Mouse (Mus musculus): ENCODE results near the gene Cdr2l. TPM values are rescaled to one million over a fixed set of nuclear protein-coding genes. Genes with fewer than 3 reads are reported as not detected.

Cdr2l gene
- polyA plus RNA-seq, 1 experiment from 2014 or later, result 6.6 TPM

- H3K9me3 ChIP-seq (replicated peaks; ENCODE audit: control insufficient read depth, low read length), result no peaks in the 10 kb centered on the region
- H3K27me3 ChIP-seq (ENCODE audit: control insufficient read depth, insufficient read depth, low read length), result peaks cover 15% of the 10 kb centered on the region
- H3K4me1 ChIP-seq (ENCODE audit: control insufficient read depth, insufficient read depth, low read length), result peaks cover 33% of the 10 kb centered on the region
- peak overlapping the region; percentile 82 for H3K4me2 ChIP-seq (ENCODE audit: low read depth, low read length)
- peak overlapping the region; percentile 1; the same call in 1 of the 2 replicates for H3K27ac ChIP-seq (ENCODE audit: low read length)
- 35% methylated on average over 7 of the region's 7 CpGs for WGBS
- ATAC-seq (ENCODE audit: insufficient read depth, low FRiP score), result no peak
- H3K36me3 ChIP-seq (ENCODE audit: control insufficient read depth, insufficient read depth, low read length), result no peaks in the 10 kb centered on the region
- peak overlapping the region; percentile 77 for H3K9ac ChIP-seq (ENCODE audit: low read length)
- peak overlapping the region; percentile 63 for H3K4me3 ChIP-seq (replicated peaks; ENCODE audit: low read length)
These were observed 15.5 kb upstream of the Cdr2l start for GRCm38 (mm10) chr11:115366039-115366705.

- 5% methylated on average over 28 of the region's 28 CpGs for WGBS
- H3K9me3 ChIP-seq (replicated peaks; ENCODE audit: control insufficient read depth, low read length), result no peaks in the 10 kb centered on the region
- H3K4me3 ChIP-seq (replicated peaks; ENCODE audit: low read length), result peak overlapping the region; percentile 63
- no peak for ATAC-seq (ENCODE audit: insufficient read depth, low FRiP score)
- peak overlapping the region; percentile 82 for H3K4me2 ChIP-seq (ENCODE audit: low read depth, low read length)
- H3K27ac ChIP-seq (ENCODE audit: low read length), result peak overlapping the region; percentile 62
- H3K36me3 ChIP-seq (ENCODE audit: control insufficient read depth, insufficient read depth, low read length), result no peaks in the 10 kb centered on the region
- peak overlapping the region; percentile 77 for H3K9ac ChIP-seq (ENCODE audit: low read length)
- peaks cover 33% of the 10 kb centered on the region for H3K4me1 ChIP-seq (ENCODE audit: control insufficient read depth, insufficient read depth, low read length)
- H3K27me3 ChIP-seq (ENCODE audit: control insufficient read depth, insufficient read depth, low read length), result peaks cover 15% of the 10 kb centered on the region
These were observed 14.9 kb upstream of the Cdr2l start for GRCm38 (mm10) chr11:115366706-115367394.

- under 1% methylated on average over 39 of the region's 39 CpGs for WGBS
- H3K36me3 ChIP-seq (ENCODE audit: control insufficient read depth, insufficient read depth, low read length), result no peaks in the 10 kb centered on the region
- peak within 1 kb of the TSS; percentile 77 for H3K9ac ChIP-seq (ENCODE audit: low read length)
- peaks cover 33% of the 10 kb centered on the region for H3K4me1 ChIP-seq (ENCODE audit: control insufficient read depth, insufficient read depth, low read length)
- peak within 1 kb of the TSS; percentile 82 for H3K4me2 ChIP-seq (ENCODE audit: low read depth, low read length)
- peak within 1 kb of the TSS; percentile 63 for H3K4me3 ChIP-seq (replicated peaks; ENCODE audit: low read length)
- H3K27me3 ChIP-seq (ENCODE audit: control insufficient read depth, insufficient read depth, low read length), result peaks cover 15% of the 10 kb centered on the region
- no peaks in the 10 kb centered on the region for H3K9me3 ChIP-seq (replicated peaks; ENCODE audit: control insufficient read depth, low read length)
- H3K27ac ChIP-seq (ENCODE audit: low read length), result peak within 1 kb of the TSS; percentile 62
- ATAC-seq (ENCODE audit: insufficient read depth, low FRiP score), result peak; percentile 75
These were observed 14.2 kb upstream of the Cdr2l start, which contains the start of gene Hid1 for GRCm38 (mm10) chr11:115367395-115367944. TSS of gene Hid1 (minus strand) at chr11:115367756.

GRCm38 (mm10) chr11:115370368-115370767, 11.3 kb upstream of the Cdr2l start:
- H3K9me3 ChIP-seq (replicated peaks; ENCODE audit: control insufficient read depth, low read length), result no peaks in the 10 kb centered on the region
- no peak overlapping the region for H3K4me3 ChIP-seq (replicated peaks; ENCODE audit: low read length)
- ATAC-seq (ENCODE audit: insufficient read depth, low FRiP score), result no peak
- peaks cover 28% of the 10 kb centered on the region for H3K27me3 ChIP-seq (ENCODE audit: control insufficient read depth, insufficient read depth, low read length)
- H3K4me1 ChIP-seq (ENCODE audit: control insufficient read depth, insufficient read depth, low read length), result peaks cover 25% of the 10 kb centered on the region
- no peaks in the 10 kb centered on the region for H3K36me3 ChIP-seq (ENCODE audit: control insufficient read depth, insufficient read depth, low read length)
- WGBS, result 52% methylated on average over 7 of the region's 7 CpGs
- no peak overlapping the region for H3K9ac ChIP-seq (ENCODE audit: low read length)
- no peak overlapping the region for H3K27ac ChIP-seq (ENCODE audit: low read length)
- H3K4me2 ChIP-seq (ENCODE audit: low read depth, low read length), result no peak overlapping the region

- no peaks in the 10 kb centered on the region for H3K9me3 ChIP-seq (replicated peaks; ENCODE audit: control insufficient read depth, low read length)
- no peak overlapping the region for H3K4me2 ChIP-seq (ENCODE audit: low read depth, low read length)
- no peak for ATAC-seq (ENCODE audit: insufficient read depth, low FRiP score)
- peaks cover 18% of the 10 kb centered on the region for H3K4me1 ChIP-seq (ENCODE audit: control insufficient read depth, insufficient read depth, low read length)
- no peak overlapping the region for H3K27ac ChIP-seq (ENCODE audit: low read length)
- peaks cover 27% of the 10 kb centered on the region for H3K27me3 ChIP-seq (ENCODE audit: control insufficient read depth, insufficient read depth, low read length)
- H3K9ac ChIP-seq (ENCODE audit: low read length), result no peak overlapping the region
- H3K4me3 ChIP-seq (replicated peaks; ENCODE audit: low read length), result no peak overlapping the region
- H3K36me3 ChIP-seq (ENCODE audit: control insufficient read depth, insufficient read depth, low read length), result no peaks in the 10 kb centered on the region
- WGBS, result 53% methylated on average over 8 of the region's 8 CpGs
These were observed 10.4 kb upstream of the Cdr2l start for GRCm38 (mm10) chr11:115371354-115371753.

- peak; percentile 65; the same call in 1 of the 2 replicates for ATAC-seq (ENCODE audit: insufficient read depth, low FRiP score)
- WGBS, result 53% methylated on average over 1 of the region's 1 CpGs
- H3K9me3 ChIP-seq (replicated peaks; ENCODE audit: control insufficient read depth, low read length), result no peaks in the 10 kb centered on the region
- H3K9ac ChIP-seq (ENCODE audit: low read length), result no peak overlapping the region
- H3K4me3 ChIP-seq (replicated peaks; ENCODE audit: low read length), result no peak overlapping the region
- H3K4me1 ChIP-seq (ENCODE audit: control insufficient read depth, insufficient read depth, low read length), result peaks cover 13% of the 10 kb centered on the region
- H3K27me3 ChIP-seq (ENCODE audit: control insufficient read depth, insufficient read depth, low read length), result peaks cover 20% of the 10 kb centered on the region
- no peak overlapping the region for H3K27ac ChIP-seq (ENCODE audit: low read length)
- H3K4me2 ChIP-seq (ENCODE audit: low read depth, low read length), result no peak overlapping the region
- no peaks in the 10 kb centered on the region for H3K36me3 ChIP-seq (ENCODE audit: control insufficient read depth, insufficient read depth, low read length)
These were observed 9.7 kb upstream of the Cdr2l start for GRCm38 (mm10) chr11:115372015-115372414.

GRCm38 (mm10) chr11:115372737-115373136, 9.0 kb upstream of the Cdr2l start:
- Histone ChIP-seq H3K27me3 (ENCODE audit: control insufficient read depth, insufficient read depth, low read length) (peaks cover 20% of the 10 kb centered on the region), H3K9ac (ENCODE audit: low read length) (no peak overlapping the region), H3K27ac (ENCODE audit: low read length) (no peak overlapping the region), H3K4me3 (replicated peaks; ENCODE audit: low read length) (no peak overlapping the region), H3K36me3 (ENCODE audit: control insufficient read depth, insufficient read depth, low read length) (no peaks in the 10 kb centered on the region), H3K4me1 (ENCODE audit: control insufficient read depth, insufficient read depth, low read length) (peaks cover 7% of the 10 kb centered on the region), H3K4me2 (ENCODE audit: low read depth, low read length) (no peak overlapping the region), H3K9me3 (replicated peaks; ENCODE audit: control insufficient read depth, low read length) (no peaks in the 10 kb centered on the region)
- ATAC-seq (ENCODE audit: insufficient read depth, low FRiP score), result no peak
- 49% methylated on average over 2 of the region's 2 CpGs for WGBS

GRCm38 (mm10) chr11:115373805-115374694, 7.7 kb upstream of the Cdr2l start:
- H3K4me3 ChIP-seq (replicated peaks; ENCODE audit: low read length), result peak overlapping the region; percentile 36
- H3K9ac ChIP-seq (ENCODE audit: low read length), result peak overlapping the region; percentile 63
- 1% methylated on average over 30 of the region's 30 CpGs for WGBS
- peaks cover 13% of the 10 kb centered on the region for H3K27me3 ChIP-seq (ENCODE audit: control insufficient read depth, insufficient read depth, low read length)
- H3K27ac ChIP-seq (ENCODE audit: low read length), result no peak overlapping the region
- H3K36me3 ChIP-seq (ENCODE audit: control insufficient read depth, insufficient read depth, low read length), result no peaks in the 10 kb centered on the region
- H3K4me1 ChIP-seq (ENCODE audit: control insufficient read depth, insufficient read depth, low read length), result peaks cover 7% of the 10 kb centered on the region
- no peaks in the 10 kb centered on the region for H3K9me3 ChIP-seq (replicated peaks; ENCODE audit: control insufficient read depth, low read length)
- H3K4me2 ChIP-seq (ENCODE audit: low read depth, low read length), result peak overlapping the region; percentile 64
- no peak for ATAC-seq (ENCODE audit: insufficient read depth, low FRiP score)

Measured in stomach, embryonic 16.5 days (tissue).